Mouse (Mus musculus) midbrain, embryonic 16.5 days (tissue): Measurements from ENCODE around the gene Vmn1r193. TPM values are rescaled to one million over a fixed set of nuclear protein-coding genes. Genes with fewer than 3 reads are reported as not detected.
"Not testable (repeated sequence)": the region's sequence is repeated elsewhere in the genome, so short reads cannot be mapped to it uniquely, and the experiment has no call there.

Experiments
- ATAC-seq: fragments of 200-750 bp; cut with Nextera tagmentation; 2 replicates; pipeline ENCODE4 v1.8.0; 2017; ENCODE audit warnings: moderate TSS enrichment
- H3K27ac ChIP-seq: fragments of 300-500 bp; sonication (generic); 2 replicates; pipeline ENCODE4 v1.5.1; 2014; ENCODE audit warnings: mild to moderate bottlenecking, low read length, mixed read lengths
- H3K27me3 ChIP-seq: fragments of 300-500 bp; sonication (generic); 2 replicates; pipeline ENCODE4 v1.6.1; 2014; ENCODE audit warnings: low read depth, low read length, mixed read lengths; ENCODE audit not compliant: control insufficient read depth, insufficient read depth
- H3K36me3 ChIP-seq: fragments of 300-500 bp; sonication (generic); 2 replicates; pipeline ENCODE4 v1.6.1; 2014; ENCODE audit warnings: mild to moderate bottlenecking, low read length, moderate library complexity, mixed read lengths; ENCODE audit not compliant: control insufficient read depth, insufficient read depth
- H3K4me1 ChIP-seq: fragments of 300-500 bp; sonication (generic); 2 replicates; pipeline ENCODE4 v1.6.1; 2014; ENCODE audit warnings: mild to moderate bottlenecking, low read length, mixed read lengths; ENCODE audit not compliant: control insufficient read depth, insufficient read depth
- H3K4me2 ChIP-seq: fragments of 300-500 bp; sonication (generic); 2 replicates; pipeline ENCODE4 v1.6.1; 2014; ENCODE audit warnings: mild to moderate bottlenecking, low read length, mixed read lengths
- H3K4me3 ChIP-seq: fragments of 300-500 bp; sonication (generic); 2 replicates; pipeline ENCODE4 v1.5.1; 2014; ENCODE audit warnings: low read depth, mild to moderate bottlenecking, low read length, moderate library complexity, mixed read lengths
- H3K9ac ChIP-seq: fragments of 300-500 bp; sonication (generic); 2 replicates; pipeline ENCODE4 v1.6.1; 2014; ENCODE audit warnings: low read depth, low read length, mixed read lengths
- H3K9me3 ChIP-seq: fragments of 300-500 bp; sonication (generic); replicated peaks from 2 replicates; pipeline ENCODE4 v1.6.1; 2014; ENCODE audit warnings: mild to moderate bottlenecking, low read length, mixed read lengths; ENCODE audit not compliant: control insufficient read depth, poor library complexity, severe bottlenecking
- WGBS: fragments of 180-500 bp; shearing (Covaris S2); extraction: QIAGEN DNeasy Blood & Tissue Kit; methylation state at CpG from one replicate; pipeline ENCODE4 v1.1.7; 2014; 5-methylcytosine and 5-hydroxymethylcytosine counted together
- polyA plus RNA-seq: library from polyadenylated mRNA; unstranded; fragments of >200 nt; fragmentation: Nextera tagmentation; extraction: Ambion mirVana; gene quantifications from 2 replicates; pipeline ENCODE4 v1.2.1, GENCODE M21; 2015

Gene Vmn1r193
- not detected in 2 replicates for polyA plus RNA-seq

DNA sequence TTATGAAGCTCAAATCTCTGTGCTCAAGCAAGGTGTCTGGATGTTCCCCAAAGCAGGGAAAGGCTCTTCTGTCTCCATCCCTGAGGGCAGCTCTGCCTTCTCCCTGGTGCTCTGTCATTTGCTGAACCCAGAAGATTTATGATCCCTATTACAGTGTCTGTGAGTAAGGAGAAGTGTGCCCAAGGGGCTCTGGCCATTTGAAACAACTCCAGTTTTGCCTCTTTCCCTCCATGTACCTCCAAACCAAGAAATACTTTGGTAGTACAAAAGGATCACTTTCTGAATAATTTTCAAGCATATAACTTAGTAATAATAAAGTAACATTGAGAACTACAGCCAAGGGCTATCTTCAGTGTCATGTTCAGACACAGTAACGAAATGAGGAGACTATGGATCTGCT lies at the start of gene Vmn1r193:
Vmn1r193 (minus strand) TSS at position 101 of the 400 bp plus-strand sequence.
- H3K4me3 ChIP-seq, H3K9ac ChIP-seq, H3K4me1 ChIP-seq, H3K36me3 ChIP-seq, ATAC-seq, H3K27me3 ChIP-seq, H3K27ac ChIP-seq, H3K9me3 ChIP-seq, H3K4me2 ChIP-seq: not testable (repeated sequence)
- 88% methylated on average over 1 of the region's 1 CpGs for WGBS

- WGBS = 32% methylated on average over 2 of the region's 2 CpGs
Measured at GRCm38 (mm10) chr13:22271721-22272120, 48.8 kb upstream of the Vmn1r193 start.

GRCm38 (mm10) chr13:22270222-22270621 lies 47.3 kb upstream of the Vmn1r193 start, which contains the start of gene Vmn1r195:
Gene Vmn1r195 (plus strand): TSS chr13:22270522.
- H3K27me3 ChIP-seq, H3K9me3 ChIP-seq, H3K27ac ChIP-seq, H3K9ac ChIP-seq, H3K4me1 ChIP-seq, H3K4me3 ChIP-seq, ATAC-seq, H3K36me3 ChIP-seq, H3K4me2 ChIP-seq: not testable (repeated sequence)
- WGBS = 90% methylated on average over 1 of the region's 1 CpGs

More at GRCm38 (mm10) chr13:22271721-22272120, 48.8 kb upstream of the Vmn1r193 start:
- Histone ChIP-seq H3K9ac (no peak overlapping the region), H3K9me3 (no peaks in the 10 kb centered on the region), H3K4me3 (no peak overlapping the region), H3K36me3 (no peaks in the 10 kb centered on the region), H3K4me1 (peaks cover 2% of the 10 kb centered on the region; the same call in 1 of the 2 replicates), H3K4me2 (no peak overlapping the region), H3K27me3 (no peaks in the 10 kb centered on the region), H3K27ac (no peak overlapping the region)
- peak; percentile 89 for ATAC-seq

DNA sequence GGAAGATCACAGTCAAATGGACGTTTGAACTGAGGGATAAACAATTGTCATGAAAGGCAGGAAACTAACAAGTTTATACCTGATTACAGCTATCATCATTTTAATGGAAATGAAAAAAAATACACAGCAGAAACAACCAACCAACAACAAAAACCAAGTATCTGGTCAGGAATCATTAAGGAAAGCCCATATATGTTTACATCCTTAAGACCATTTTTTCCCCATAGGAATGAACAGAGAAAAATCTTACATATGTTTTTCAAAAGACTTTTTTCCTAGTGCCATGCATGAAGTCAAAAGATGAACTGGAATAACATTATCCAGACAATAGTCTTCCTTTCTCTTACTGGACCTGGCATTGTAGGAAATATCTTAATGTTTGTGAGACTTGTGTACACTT lies 21.0 kb upstream of the Vmn1r193 start, which contains the start of gene Vmn1r194:
Vmn1r194 (plus strand) TSS at position 301 of the 400 bp plus-strand sequence.
- Histone ChIP-seq H3K9ac (no peak within 1 kb of the TSS), H3K4me3 (no peak within 1 kb of the TSS), H3K36me3 (no peaks in the 10 kb centered on the region), H3K4me1 (no peaks in the 10 kb centered on the region), H3K27ac (no peak within 1 kb of the TSS), H3K27me3 (no peaks in the 10 kb centered on the region), H3K9me3 (no peaks in the 10 kb centered on the region), H3K4me2 (no peak within 1 kb of the TSS)
- no peak for ATAC-seq
- 66% methylated on average over 1 of the region's 1 CpGs for WGBS

- H3K27me3 ChIP-seq, H3K4me2 ChIP-seq, H3K4me3 ChIP-seq, H3K36me3 ChIP-seq, H3K27ac ChIP-seq, H3K9me3 ChIP-seq, ATAC-seq, H3K4me1 ChIP-seq, H3K9ac ChIP-seq: not testable (repeated sequence)
- 65% methylated on average over 3 of the region's 3 CpGs for WGBS
Measured at GRCm38 (mm10) chr13:22192756-22193155, 30.2 kb downstream of the Vmn1r193 start.

- Histone ChIP-seq H3K27ac (no peak within 1 kb of the TSS), H3K4me1 (no peaks in the 10 kb centered on the region), H3K36me3 (no peaks in the 10 kb centered on the region), H3K27me3 (no peaks in the 10 kb centered on the region), H3K9ac (no peak within 1 kb of the TSS), H3K4me3 (no peak within 1 kb of the TSS), H3K4me2 (no peak within 1 kb of the TSS), H3K9me3 (no peaks in the 10 kb centered on the region)
- ATAC-seq = no peak
Measured at GRCm38 (mm10) chr13:22191041-22191440, 31.9 kb downstream of the Vmn1r193 start, which contains the start of gene Vmn1r192. Gene Vmn1r192 (minus strand): TSS chr13:22191141.

GRCm38 (mm10) chr13:22190385-22190784 lies 32.6 kb downstream of the Vmn1r193 start:
- no peaks in the 10 kb centered on the region for H3K4me1 ChIP-seq
- H3K36me3 ChIP-seq = no peaks in the 10 kb centered on the region
- no peaks in the 10 kb centered on the region for H3K27me3 ChIP-seq
- H3K9ac ChIP-seq = no peak overlapping the region
- 85% methylated on average over 2 of the region's 2 CpGs for WGBS
- no peaks in the 10 kb centered on the region for H3K9me3 ChIP-seq
- no peak for ATAC-seq
- no peak overlapping the region for H3K4me2 ChIP-seq
- no peak overlapping the region for H3K4me3 ChIP-seq
- no peak overlapping the region for H3K27ac ChIP-seq

DNA sequence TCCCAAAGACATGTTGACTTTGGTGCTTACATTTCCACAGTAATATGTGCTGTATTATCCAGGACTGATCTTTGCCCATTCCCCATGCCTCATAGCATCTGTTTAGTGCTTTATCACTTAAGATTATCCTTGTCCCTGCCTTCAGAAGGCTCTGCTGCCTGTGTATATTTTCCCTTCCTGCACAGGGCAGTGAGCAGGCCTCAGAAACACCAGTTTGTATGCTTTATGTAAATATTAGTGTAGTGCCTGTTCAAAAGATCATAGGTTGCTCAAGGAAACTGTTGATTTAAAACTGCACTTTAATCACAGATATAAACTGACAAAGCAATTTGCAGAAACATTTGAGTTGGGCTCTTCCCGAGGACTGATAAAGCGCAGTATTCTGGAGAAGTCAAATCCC lies 33.6 kb downstream of the Vmn1r193 start:
- WGBS = 91% methylated on average over 2 of the region's 2 CpGs
- ATAC-seq = no peak
- no peak overlapping the region for H3K9ac ChIP-seq
- H3K36me3 ChIP-seq = no peaks in the 10 kb centered on the region
- H3K27me3 ChIP-seq = no peaks in the 10 kb centered on the region
- no peaks in the 10 kb centered on the region for H3K9me3 ChIP-seq
- no peak overlapping the region for H3K4me2 ChIP-seq
- no peaks in the 10 kb centered on the region for H3K4me1 ChIP-seq
- no peak overlapping the region for H3K4me3 ChIP-seq
- H3K27ac ChIP-seq = no peak overlapping the region

GRCm38 (mm10) chr13:22183869-22184268 lies 39.1 kb downstream of the Vmn1r193 start, which contains the start of gene Vmn1r191:
Gene Vmn1r191 (minus strand): TSS chr13:22183969.
- H3K4me2 ChIP-seq = no peak within 1 kb of the TSS
- H3K27me3 ChIP-seq = no peaks in the 10 kb centered on the region
- no peaks in the 10 kb centered on the region for H3K9me3 ChIP-seq
- ATAC-seq = no peak
- 83% methylated on average over 1 of the region's 1 CpGs for WGBS
- H3K36me3 ChIP-seq = no peaks in the 10 kb centered on the region
- no peak within 1 kb of the TSS for H3K27ac ChIP-seq
- no peak within 1 kb of the TSS for H3K9ac ChIP-seq
- no peak within 1 kb of the TSS for H3K4me3 ChIP-seq
- H3K4me1 ChIP-seq = no peaks in the 10 kb centered on the region
